Mouse (Mus musculus): ENCODE results near the gene Tctn3.

DNA sequence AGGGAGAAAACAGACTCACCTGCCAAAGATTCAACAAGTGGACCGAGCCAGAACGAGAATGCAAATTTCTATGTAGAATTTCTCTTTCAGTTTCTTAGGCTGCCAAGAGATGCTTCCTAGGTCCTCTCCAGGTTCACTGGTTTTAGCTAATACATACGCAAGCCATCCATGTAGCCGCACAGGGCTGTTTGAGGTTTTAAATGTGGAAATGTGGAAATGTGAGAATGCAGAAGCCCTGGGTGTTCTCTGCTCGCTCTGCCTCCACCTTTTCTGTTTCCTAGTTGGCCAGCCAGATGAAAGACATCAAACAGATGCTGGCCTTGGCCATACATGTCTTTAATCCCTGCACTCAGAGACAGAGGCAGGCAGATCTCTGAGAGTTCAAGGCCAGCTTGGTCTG lies 26.5 kb upstream of the Tctn3 start:
- TF ChIP-seq CTCF (IDR thresholded peaks at IDR 0.05; ENCODE audit: low read depth) (no peak), EP300 (optimal IDR thresholded peaks at IDR 0.05) (no peak)

Data from stomach, postnatal 0 days (tissue).